Mouse (Mus musculus): Measurements from ENCODE around the gene Atp6v0a4.
A peak's percentile ranks its signal among the peaks of the same experiment; 100 is the strongest.

Gene Atp6v0a4

GRCm38 (mm10) chr6:38125462-38125861 lies 1.1 kb upstream of the Atp6v0a4 start:
- no peak for DNase-seq (ENCODE audit: low read depth, low spot score)

GRCm38 (mm10) chr6:38124882-38125281 lies 496 bp upstream of the Atp6v0a4 start:
- no peak for DNase-seq (ENCODE audit: low read depth, low spot score)

- DNase-seq (ENCODE audit: low read depth, low spot score) = no peak
Observed at GRCm38 (mm10) chr6:38123471-38124206, 747 bp downstream of the Atp6v0a4 start.

- DNase-seq (ENCODE audit: low read depth, low spot score) = no peak
Observed at GRCm38 (mm10) chr6:38122791-38123190, 1.6 kb downstream of the Atp6v0a4 start.

- DNase-seq (ENCODE audit: low read depth, low spot score) = no peak
Observed at GRCm38 (mm10) chr6:38121843-38122242, 2.5 kb downstream of the Atp6v0a4 start.

GRCm38 (mm10) chr6:38120681-38121371 lies 3.6 kb downstream of the Atp6v0a4 start:
- DNase-seq (ENCODE audit: low read depth, low spot score) = no peak

- no peak for DNase-seq (ENCODE audit: low read depth, low spot score)
Observed at GRCm38 (mm10) chr6:38118341-38118740, 6.0 kb downstream of the Atp6v0a4 start.

- DNase-seq (ENCODE audit: low read depth, low spot score) = no peak
Observed at GRCm38 (mm10) chr6:38116107-38116770, 8.1 kb downstream of the Atp6v0a4 start.

GRCm38 (mm10) chr6:38110859-38111258 lies 13.5 kb downstream of the Atp6v0a4 start:
- DNase-seq (ENCODE audit: low read depth, low spot score) = no peak

- DNase-seq (ENCODE audit: low read depth, low spot score) = no peak
Observed at GRCm38 (mm10) chr6:38109871-38110270, 14.5 kb downstream of the Atp6v0a4 start.

- DNase-seq (ENCODE audit: low read depth, low spot score) = no peak
Observed at GRCm38 (mm10) chr6:38109160-38109795, 15.1 kb downstream of the Atp6v0a4 start, which contains the start of gene Tmem213. Gene Tmem213 (plus strand): TSS chr6:38109255.

GRCm38 (mm10) chr6:38108449-38108848 lies 15.9 kb downstream of the Atp6v0a4 start:
- DNase-seq (ENCODE audit: low read depth, low spot score) = no peak

GRCm38 (mm10) chr6:38105924-38106323 lies 18.5 kb downstream of the Atp6v0a4 start:
- no peak for DNase-seq (ENCODE audit: low read depth, low spot score)

GRCm38 (mm10) chr6:38103775-38104174 lies 20.6 kb downstream of the Atp6v0a4 start:
- DNase-seq (ENCODE audit: low read depth, low spot score) = no peak

- no peak for DNase-seq (ENCODE audit: low read depth, low spot score)
Observed at GRCm38 (mm10) chr6:38102216-38102795, 22.1 kb downstream of the Atp6v0a4 start.

- DNase-seq (ENCODE audit: low read depth, low spot score) = peak; percentile 52
Observed at GRCm38 (mm10) chr6:38096961-38097370, 27.4 kb downstream of the Atp6v0a4 start.

GRCm38 (mm10) chr6:38094701-38095100 lies 29.7 kb downstream of the Atp6v0a4 start:
- no peak for DNase-seq (ENCODE audit: low read depth, low spot score)

- DNase-seq (ENCODE audit: low read depth, low spot score) = peak; percentile 26
Observed at GRCm38 (mm10) chr6:38092539-38092938, 31.8 kb downstream of the Atp6v0a4 start.

- peak; percentile 86 for DNase-seq (ENCODE audit: low read depth, low spot score)
Observed at GRCm38 (mm10) chr6:38087242-38088026, 37.0 kb downstream of the Atp6v0a4 start.

GRCm38 (mm10) chr6:38083204-38083603 lies 41.2 kb downstream of the Atp6v0a4 start:
- DNase-seq (ENCODE audit: low read depth, low spot score) = peak; percentile 94

All from R1 (cell line).